Mouse (Mus musculus) neural tube, embryonic 12.5 days (tissue): ENCODE data around the gene Klhl3. TPM values are rescaled to one million over a fixed set of nuclear protein-coding genes. Genes with fewer than 3 reads are reported as not detected.

Experiments
- ATAC-seq: fragments of 200-750 bp; cut with Nextera tagmentation; 2 replicates; pipeline ENCODE4 v1.8.0; 2017; ENCODE audit warnings: low read depth, mild to moderate bottlenecking, moderate TSS enrichment, moderate library complexity; ENCODE audit not compliant: low FRiP score
- H3K27ac ChIP-seq: fragments of 300-500 bp; sonication (generic); 2 replicates; pipeline ENCODE4 v1.5.1; 2016
- H3K27me3 ChIP-seq: fragments of 300-500 bp; sonication (generic); replicated peaks from 2 replicates; pipeline ENCODE4 v1.6.1; 2016; ENCODE audit warnings: mild to moderate bottlenecking
- H3K36me3 ChIP-seq: fragments of 300-500 bp; sonication (generic); 2 replicates; pipeline ENCODE4 v1.6.1; 2016; ENCODE audit warnings: mild to moderate bottlenecking
- H3K4me1 ChIP-seq: fragments of 300-500 bp; sonication (generic); 2 replicates; pipeline ENCODE4 v1.6.1; 2016
- H3K4me2 ChIP-seq: fragments of 300-500 bp; sonication (generic); replicated peaks from 2 replicates; pipeline ENCODE4 v1.6.1; 2016; ENCODE audit warnings: mild to moderate bottlenecking
- H3K4me3 ChIP-seq: fragments of 300-500 bp; sonication (generic); 2 replicates; pipeline ENCODE4 v1.5.1; 2016
- H3K9ac ChIP-seq: fragments of 300-500 bp; sonication (generic); 2 replicates; pipeline ENCODE4 v1.6.1; 2016; ENCODE audit warnings: mild to moderate bottlenecking
- H3K9me3 ChIP-seq: fragments of 300-500 bp; sonication (generic); 2 replicates; pipeline ENCODE4 v1.6.1; 2016; ENCODE audit warnings: mild to moderate bottlenecking
- WGBS: fragments of 180-500 bp; shearing (Covaris S2); methylation state at CpG from one replicate; pipeline ENCODE4 v1.1.7; 2016; 5-methylcytosine and 5-hydroxymethylcytosine counted together
- polyA plus RNA-seq: library from polyadenylated mRNA; unstranded; fragments of >200 nt; fragmentation: Nextera tagmentation; extraction: Ambion mirVana; gene quantifications from 2 replicates; pipeline ENCODE4 v1.2.1, GENCODE M21; 2016

Gene Klhl3
- polyA plus RNA-seq, 1 experiment from 2014 or later: 5.6 TPM

DNA sequence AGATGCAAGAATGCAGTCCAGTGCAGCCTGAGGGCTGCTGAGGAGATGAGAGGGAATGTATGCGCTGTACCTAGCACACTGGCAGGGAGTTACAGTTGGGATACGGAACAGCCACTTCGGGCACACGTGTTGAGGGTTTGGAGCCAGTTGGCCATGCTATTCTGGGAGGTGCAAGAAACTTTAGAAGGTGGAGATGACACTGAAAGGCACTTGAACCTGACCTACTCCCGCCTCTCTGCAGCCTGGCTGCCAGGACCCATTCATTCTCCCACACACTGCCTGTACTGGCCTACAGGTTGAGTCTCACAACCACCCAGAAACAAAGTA is 105.4 kb downstream of the Klhl3 start:
- Histone ChIP-seq H3K9ac (no peak overlapping the region), H3K9me3 (no peaks in the 10 kb centered on the region), H3K4me3 (no peak overlapping the region), H3K36me3 (no peaks in the 10 kb centered on the region), H3K27me3 (no peaks in the 10 kb centered on the region), H3K4me1 (no peaks in the 10 kb centered on the region; the same call in 1 of the 2 replicates), H3K4me2 (no peak overlapping the region), H3K27ac (no peak overlapping the region)
- WGBS: 85% methylated on average over 5 of the region's 5 CpGs
- no peak for ATAC-seq

DNA sequence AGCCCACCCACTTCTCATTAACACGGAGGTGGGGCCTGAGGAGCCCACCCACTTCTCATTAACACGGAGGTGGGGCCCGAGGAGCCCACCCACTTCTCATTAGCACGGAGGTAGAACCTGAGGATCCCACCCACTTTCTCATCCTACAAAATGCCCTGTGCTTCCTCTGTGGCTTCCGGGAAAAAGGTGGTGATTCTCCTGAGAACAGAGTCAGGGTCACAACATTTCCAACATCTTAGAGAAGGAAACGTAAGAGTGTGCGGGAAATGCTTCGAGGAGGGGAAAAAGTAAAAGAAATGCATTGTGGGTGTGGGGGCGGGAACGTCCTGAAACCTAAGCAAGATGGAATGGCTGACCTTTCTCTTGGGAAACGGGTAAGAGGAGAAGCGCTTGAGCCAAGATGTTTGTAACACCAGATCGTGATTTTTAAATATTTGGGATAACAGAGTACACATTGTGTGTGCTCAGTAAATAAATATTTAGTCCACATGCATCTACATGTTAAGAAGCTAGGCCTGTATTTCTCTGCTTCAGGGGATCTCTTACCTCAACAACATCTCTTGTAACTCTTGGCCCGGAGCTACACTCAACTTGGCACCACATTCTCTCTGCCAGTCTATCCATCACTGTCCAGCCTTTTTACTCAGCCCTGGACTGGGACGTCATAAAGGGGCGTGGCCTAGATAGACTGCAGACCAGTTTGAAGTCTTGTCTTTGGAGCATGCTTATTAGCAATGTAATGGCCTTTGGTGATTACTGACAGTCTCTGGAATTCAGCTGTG is 105.9 kb downstream of the Klhl3 start:
- H3K4me2 ChIP-seq: no peak overlapping the region
- no peaks in the 10 kb centered on the region for H3K9me3 ChIP-seq
- no peaks in the 10 kb centered on the region for H3K27me3 ChIP-seq
- no peak overlapping the region for H3K27ac ChIP-seq
- no peaks in the 10 kb centered on the region for H3K36me3 ChIP-seq
- ATAC-seq: no peak
- H3K4me3 ChIP-seq: no peak overlapping the region
- 52% methylated on average over 16 of the region's 16 CpGs for WGBS
- H3K9ac ChIP-seq: no peak overlapping the region
- no peaks in the 10 kb centered on the region; the same call in 1 of the 2 replicates for H3K4me1 ChIP-seq

DNA sequence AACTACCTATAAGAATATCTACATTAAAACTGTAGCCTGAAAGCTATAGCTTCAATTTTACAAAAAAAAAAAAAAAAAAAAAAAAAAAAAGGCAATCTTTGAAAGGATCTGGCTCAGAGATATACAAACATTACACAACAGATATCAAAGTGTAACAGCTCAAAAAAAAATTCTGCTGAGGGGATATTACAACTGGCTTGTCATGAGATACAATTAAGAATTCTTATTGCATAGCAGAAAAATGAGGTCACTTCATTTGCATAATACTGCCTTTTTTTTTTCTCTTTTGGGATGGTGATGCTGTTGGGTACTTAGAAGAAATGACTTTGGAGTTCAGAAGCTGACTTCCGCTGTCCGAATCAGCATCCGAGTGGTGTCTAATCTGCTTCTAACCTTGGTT is 111.6 kb downstream of the Klhl3 start:
- Histone ChIP-seq H3K36me3 (no peaks in the 10 kb centered on the region), H3K4me3 (no peak overlapping the region), H3K4me2 (no peak overlapping the region), H3K4me1 (peaks cover under 1% of the 10 kb centered on the region), H3K27ac (no peak overlapping the region), H3K27me3 (no peaks in the 10 kb centered on the region), H3K9me3 (no peaks in the 10 kb centered on the region), H3K9ac (no peak overlapping the region)
- ATAC-seq: no peak
- WGBS: 92% methylated on average over 3 of the region's 3 CpGs

DNA sequence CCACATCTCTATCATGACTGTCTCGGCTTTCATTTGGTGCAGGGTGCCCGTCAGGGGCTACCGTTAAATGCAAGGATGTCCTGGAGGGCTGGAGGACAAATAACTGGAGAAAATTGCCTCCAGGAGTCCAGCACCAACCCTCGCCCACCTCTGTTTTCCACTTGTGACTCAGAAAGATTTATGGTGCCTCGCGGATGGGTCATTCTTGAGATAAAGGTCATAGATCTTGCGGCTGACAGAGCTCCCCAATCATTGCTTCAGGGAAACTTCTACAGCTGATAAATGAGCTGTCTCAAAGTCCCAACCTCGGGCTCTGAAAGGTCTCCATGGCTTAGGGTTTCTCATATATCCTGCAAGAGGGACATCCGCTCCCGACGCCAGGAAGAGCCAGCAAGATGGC is 116.9 kb downstream of the Klhl3 start:
- peaks cover 7% of the 10 kb centered on the region; the same call in 1 of the 2 replicates for H3K4me1 ChIP-seq
- no peak overlapping the region for H3K4me3 ChIP-seq
- ATAC-seq: no peak
- no peaks in the 10 kb centered on the region for H3K27me3 ChIP-seq
- no peaks in the 10 kb centered on the region for H3K9me3 ChIP-seq
- H3K36me3 ChIP-seq: no peaks in the 10 kb centered on the region
- WGBS: 51% methylated on average over 11 of the region's 11 CpGs
- H3K4me2 ChIP-seq: no peak overlapping the region
- H3K27ac ChIP-seq: no peak overlapping the region
- H3K9ac ChIP-seq: no peak overlapping the region

DNA sequence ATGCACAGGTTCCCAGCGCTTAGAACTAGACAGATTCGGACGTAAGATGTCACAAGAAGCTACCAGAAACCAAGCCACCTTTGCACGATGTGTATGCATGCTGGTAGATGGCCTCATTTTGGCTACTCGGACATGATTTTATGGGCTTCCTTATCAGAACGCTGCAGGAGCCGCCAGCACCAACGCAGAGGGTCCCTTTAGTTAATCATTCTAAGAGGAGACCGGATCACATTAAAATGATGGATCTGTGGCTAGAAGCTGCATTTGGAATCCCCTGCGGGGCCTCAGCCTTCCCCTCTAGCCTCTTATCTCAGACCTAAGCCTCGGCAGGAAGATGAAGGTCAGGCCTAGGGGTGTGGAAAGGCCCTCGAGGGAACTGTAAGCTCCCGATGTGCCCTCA is 117.5 kb downstream of the Klhl3 start:
- Histone ChIP-seq H3K36me3 (no peaks in the 10 kb centered on the region), H3K4me3 (no peak overlapping the region), H3K9me3 (no peaks in the 10 kb centered on the region), H3K4me1 (peaks cover 7% of the 10 kb centered on the region; the same call in 1 of the 2 replicates), H3K9ac (no peak overlapping the region), H3K27me3 (no peaks in the 10 kb centered on the region), H3K4me2 (no peak overlapping the region), H3K27ac (no peak overlapping the region)
- WGBS: 60% methylated on average over 13 of the region's 13 CpGs
- ATAC-seq: no peak

DNA sequence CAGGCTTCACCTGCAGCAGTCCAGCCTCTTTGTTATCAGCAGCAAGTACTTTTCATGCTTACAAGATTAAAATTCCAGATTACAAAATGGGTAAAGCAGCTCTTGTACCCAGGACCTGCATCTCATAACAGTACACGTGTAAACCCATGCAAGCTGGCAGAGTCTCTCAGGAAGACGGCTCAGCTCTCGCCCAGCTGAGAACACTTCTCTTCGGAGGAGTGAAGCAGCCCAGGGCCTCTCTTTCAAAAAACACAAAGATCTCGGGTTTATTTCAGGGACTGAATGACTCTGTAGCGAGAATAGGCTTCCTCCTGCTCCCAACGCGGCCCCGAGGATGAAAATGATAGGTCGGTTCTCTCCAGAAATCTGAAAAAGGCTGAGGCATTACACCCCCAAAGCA is 128.8 kb downstream of the Klhl3 start:
- 63% methylated on average over 10 of the region's 10 CpGs for WGBS
- no peak for ATAC-seq
- no peak overlapping the region for H3K4me2 ChIP-seq
- no peaks in the 10 kb centered on the region for H3K36me3 ChIP-seq
- no peaks in the 10 kb centered on the region for H3K27me3 ChIP-seq
- no peak overlapping the region for H3K9ac ChIP-seq
- H3K4me3 ChIP-seq: no peak overlapping the region
- H3K4me1 ChIP-seq: peaks cover 22% of the 10 kb centered on the region
- no peaks in the 10 kb centered on the region for H3K9me3 ChIP-seq
- H3K27ac ChIP-seq: no peak overlapping the region

DNA sequence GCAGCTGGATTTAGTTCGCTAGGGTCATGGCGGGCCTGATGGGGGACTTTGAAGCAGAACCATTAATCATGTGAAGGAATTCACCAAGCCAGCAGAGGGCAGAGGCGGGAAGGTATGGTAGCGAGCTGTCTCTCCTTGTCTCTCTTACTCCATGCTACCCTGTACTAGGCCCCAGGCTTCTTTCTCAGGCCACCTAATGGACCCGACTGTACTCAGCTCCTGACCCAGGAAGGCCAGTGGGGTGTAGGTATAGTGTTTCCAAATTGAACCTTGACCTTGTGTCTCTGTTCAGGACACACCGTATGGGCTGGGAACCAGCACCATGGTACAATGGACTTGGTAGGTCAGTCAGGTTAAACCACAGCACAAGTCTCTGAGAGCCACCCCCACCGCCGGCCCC is 129.2 kb downstream of the Klhl3 start:
- Histone ChIP-seq H3K4me1 (peaks cover 22% of the 10 kb centered on the region), H3K4me2 (no peak overlapping the region), H3K9ac (no peak overlapping the region), H3K27me3 (no peaks in the 10 kb centered on the region), H3K4me3 (no peak overlapping the region), H3K36me3 (no peaks in the 10 kb centered on the region), H3K27ac (no peak overlapping the region), H3K9me3 (no peaks in the 10 kb centered on the region)
- 0 out of 2 replicates have a peak, but pooled peaks have one; percentile 21 for ATAC-seq
- 54% methylated on average over 8 of the region's 8 CpGs for WGBS

DNA sequence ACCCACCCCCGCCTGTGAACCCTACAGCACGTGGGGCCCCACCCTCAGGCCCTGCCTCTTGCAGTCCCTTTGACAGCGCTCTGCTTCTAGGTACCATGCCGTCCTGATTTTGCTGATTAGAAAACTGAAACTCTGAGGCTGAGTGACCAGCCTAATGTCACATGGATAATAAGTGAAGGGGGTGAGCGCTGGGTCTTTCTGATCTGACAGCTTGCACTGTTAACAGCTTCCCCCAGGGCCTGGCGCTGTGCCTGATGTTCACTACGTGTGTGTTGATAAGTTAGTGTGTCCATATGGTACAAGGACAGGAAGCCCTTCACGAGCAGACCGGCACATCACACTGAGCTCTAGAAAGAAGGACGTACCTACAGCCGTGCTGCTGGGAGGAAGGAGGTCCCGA is 130.1 kb downstream of the Klhl3 start:
- 0 out of 2 replicates have a peak, but pooled peaks have one; percentile 48 for ATAC-seq

DNA sequence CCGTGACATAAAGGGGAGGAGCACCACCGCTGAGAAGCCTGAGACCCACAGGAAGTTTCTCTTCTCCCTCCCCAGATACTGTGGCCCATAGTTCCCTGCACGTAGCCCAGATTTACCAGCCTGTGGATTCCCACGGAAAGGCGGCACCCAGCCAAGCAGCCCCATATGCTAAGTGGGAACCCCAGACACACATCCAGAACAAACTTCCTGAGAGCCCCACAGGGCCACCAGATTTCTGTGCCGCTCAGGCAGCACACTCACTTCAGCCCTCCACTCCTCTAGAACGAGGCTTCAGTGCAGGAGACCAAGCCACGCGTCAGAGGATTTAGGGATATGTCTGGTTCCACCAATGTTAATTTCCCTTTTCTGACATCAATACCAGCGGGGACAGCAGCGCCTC is 130.5 kb downstream of the Klhl3 start:
- H3K4me3 ChIP-seq: no peak overlapping the region
- no peaks in the 10 kb centered on the region for H3K27me3 ChIP-seq
- WGBS: 69% methylated on average over 11 of the region's 11 CpGs

More for the DNA sequence above, 130.1 kb downstream of the Klhl3 start:
- H3K27me3 ChIP-seq: no peaks in the 10 kb centered on the region
- no peak overlapping the region for H3K4me3 ChIP-seq
- H3K4me2 ChIP-seq: no peak overlapping the region
- peaks cover 22% of the 10 kb centered on the region for H3K4me1 ChIP-seq
- H3K27ac ChIP-seq: no peak overlapping the region
- no peaks in the 10 kb centered on the region for H3K36me3 ChIP-seq
- 64% methylated on average over 12 of the region's 12 CpGs for WGBS
- no peaks in the 10 kb centered on the region for H3K9me3 ChIP-seq
- no peak overlapping the region for H3K9ac ChIP-seq

DNA sequence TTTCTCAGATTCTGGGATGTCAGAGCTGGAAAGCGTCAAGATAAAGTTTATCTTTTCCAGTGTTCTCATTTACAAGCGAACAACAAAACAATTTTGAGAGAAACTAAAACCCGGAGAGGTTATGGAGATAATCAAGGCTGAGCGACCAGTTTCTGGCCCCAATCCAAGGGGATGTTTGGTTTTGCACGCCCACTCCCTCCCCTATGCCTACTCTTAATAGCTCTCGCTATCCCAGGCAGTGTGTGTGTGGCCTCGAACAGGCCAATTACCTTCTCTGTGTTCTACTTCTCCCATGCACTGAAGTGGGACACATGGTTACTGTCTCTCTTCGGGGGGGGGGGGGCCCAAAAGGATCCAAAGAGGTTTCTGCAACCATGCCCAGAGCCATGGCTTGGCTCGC is 132.7 kb downstream of the Klhl3 start:
- 45% methylated on average over 9 of the region's 9 CpGs for WGBS
- Histone ChIP-seq H3K27ac (no peak overlapping the region), H3K9me3 (no peaks in the 10 kb centered on the region), H3K4me1 (peaks cover 22% of the 10 kb centered on the region), H3K4me2 (no peak overlapping the region), H3K4me3 (no peak overlapping the region), H3K27me3 (no peaks in the 10 kb centered on the region), H3K9ac (no peak overlapping the region), H3K36me3 (no peaks in the 10 kb centered on the region)
- ATAC-seq: no peak

More for the DNA sequence above, 130.5 kb downstream of the Klhl3 start:
- H3K27ac ChIP-seq: no peak overlapping the region
- no peaks in the 10 kb centered on the region for H3K36me3 ChIP-seq
- 0 out of 2 replicates have a peak, but pooled peaks have one; percentile 7 for ATAC-seq
- no peak overlapping the region for H3K9ac ChIP-seq
- H3K9me3 ChIP-seq: no peaks in the 10 kb centered on the region
- no peak overlapping the region for H3K4me2 ChIP-seq
- peaks cover 22% of the 10 kb centered on the region for H3K4me1 ChIP-seq

DNA sequence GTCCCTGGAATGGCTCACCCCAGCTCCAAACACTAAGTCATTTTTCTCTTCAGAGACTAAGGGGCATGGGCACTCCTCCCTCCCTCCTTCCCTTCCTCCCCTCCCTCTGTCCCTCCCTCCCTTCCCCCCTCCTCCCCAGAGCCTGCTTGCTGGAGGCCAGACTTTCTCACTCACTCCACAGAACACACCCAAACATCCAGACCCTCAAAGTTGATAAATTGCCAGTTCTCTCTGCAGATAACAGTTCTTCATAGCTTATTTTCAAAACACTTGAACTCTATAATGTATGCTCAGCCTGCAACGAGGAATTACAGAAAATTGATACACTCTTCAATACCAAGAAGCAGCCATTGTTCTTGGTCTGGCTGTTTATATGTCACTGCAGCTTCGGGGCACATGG is 133.3 kb downstream of the Klhl3 start:
- 33% methylated on average over 2 of the region's 2 CpGs for WGBS
- Histone ChIP-seq H3K9ac (no peak overlapping the region), H3K4me3 (no peak overlapping the region), H3K36me3 (no peaks in the 10 kb centered on the region), H3K4me1 (peaks cover 22% of the 10 kb centered on the region), H3K4me2 (no peak overlapping the region), H3K27ac (no peak overlapping the region), H3K27me3 (no peaks in the 10 kb centered on the region), H3K9me3 (no peaks in the 10 kb centered on the region)
- no peak for ATAC-seq

DNA sequence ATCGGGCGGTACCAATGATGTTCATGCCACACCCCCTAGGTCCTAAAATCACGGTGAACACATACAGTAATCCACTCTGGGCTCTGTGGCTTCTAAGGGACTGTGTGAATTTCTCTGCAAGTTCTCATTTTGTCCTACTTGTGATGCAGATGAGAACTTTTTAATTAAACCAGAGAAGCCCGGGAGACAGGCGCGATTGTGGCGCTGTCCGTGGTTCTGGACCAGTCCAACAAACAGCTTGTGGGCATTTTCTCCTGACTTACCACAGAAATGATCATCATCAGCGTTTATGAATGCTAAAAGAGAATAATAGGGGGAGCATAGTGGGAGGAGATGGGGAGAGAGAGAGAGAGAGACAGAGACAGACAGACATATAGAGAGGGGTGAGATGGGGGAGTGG is 134.5 kb downstream of the Klhl3 start:
- no peak overlapping the region for H3K4me3 ChIP-seq
- 24% methylated on average over 9 of the region's 9 CpGs for WGBS
- ATAC-seq: no peak
- H3K9ac ChIP-seq: no peak overlapping the region
- no peak overlapping the region for H3K27ac ChIP-seq
- H3K27me3 ChIP-seq: no peaks in the 10 kb centered on the region
- H3K9me3 ChIP-seq: no peaks in the 10 kb centered on the region
- no peaks in the 10 kb centered on the region for H3K36me3 ChIP-seq
- H3K4me1 ChIP-seq: peaks cover 22% of the 10 kb centered on the region
- H3K4me2 ChIP-seq: no peak overlapping the region

DNA sequence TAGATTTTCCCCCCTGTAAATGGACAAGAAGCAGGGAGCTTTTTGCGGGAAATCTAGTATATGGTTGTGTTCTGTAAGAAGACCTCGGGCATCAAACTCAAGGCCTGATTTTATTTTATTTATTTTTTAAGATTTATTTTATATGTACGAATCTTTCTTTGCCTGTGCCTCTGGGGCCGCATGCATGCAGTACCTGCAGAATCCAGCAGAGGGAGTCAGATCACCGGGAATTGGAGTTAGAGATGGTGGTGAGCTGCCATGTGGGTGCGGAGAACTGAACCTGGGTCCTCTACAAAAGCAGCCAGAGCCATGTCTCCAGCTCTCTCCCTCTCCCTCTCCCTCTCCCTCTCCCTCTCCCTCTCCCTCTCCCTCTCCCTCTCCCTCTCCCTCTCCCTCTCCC is 135.7 kb downstream of the Klhl3 start:
- H3K9me3 ChIP-seq: no peaks in the 10 kb centered on the region
- no peaks in the 10 kb centered on the region for H3K36me3 ChIP-seq
- H3K4me1 ChIP-seq: peaks cover 13% of the 10 kb centered on the region
- H3K9ac ChIP-seq: no peak overlapping the region
- H3K27me3 ChIP-seq: no peaks in the 10 kb centered on the region
- H3K4me3 ChIP-seq: no peak overlapping the region
- 86% methylated on average over 6 of the region's 6 CpGs for WGBS
- no peak overlapping the region for H3K27ac ChIP-seq
- no peak for ATAC-seq
- H3K4me2 ChIP-seq: no peak overlapping the region
